Mouse (Mus musculus): ENCODE data around the gene Ccdc73.
"Not testable (repeated sequence)": the region's sequence is repeated elsewhere in the genome, so short reads cannot be mapped to it uniquely, and the experiment has no call there.

Ccdc73 gene

GRCm38 (mm10) chr2:104867282-104867855, at the start of gene Ccdc73:
Gene Ccdc73, plus strand, starts transcription at chr2:104867805.
- no peak for DNase-seq (ENCODE audit: low spot score in 2 of 2)

- not testable (repeated sequence) for DNase-seq (ENCODE audit: low spot score in 2 of 2)
Measured at GRCm38 (mm10) chr2:104818763-104819162, 48.8 kb upstream of the Ccdc73 start.

DNA sequence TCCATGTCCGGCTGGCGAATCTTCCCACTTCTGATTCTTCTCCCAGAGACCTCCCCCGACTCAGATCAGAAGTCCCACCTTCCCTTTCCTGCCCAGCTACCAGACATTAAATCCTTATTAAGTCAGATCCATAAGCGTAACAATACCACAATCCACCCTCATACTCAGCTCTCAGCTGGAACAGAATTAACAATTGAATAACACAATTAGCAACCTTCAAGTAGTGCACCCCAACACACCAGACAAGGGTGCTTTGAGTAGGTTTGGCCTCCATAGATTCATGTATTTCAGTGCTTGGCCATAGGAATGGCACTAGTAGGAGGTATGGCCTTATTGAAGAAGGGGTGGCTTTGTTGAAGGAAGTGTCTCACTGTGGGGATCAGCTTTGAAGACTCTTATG, 41.4 kb upstream of the Ccdc73 start:
- DNase-seq (ENCODE audit: low spot score in 2 of 2): no peak

DNA sequence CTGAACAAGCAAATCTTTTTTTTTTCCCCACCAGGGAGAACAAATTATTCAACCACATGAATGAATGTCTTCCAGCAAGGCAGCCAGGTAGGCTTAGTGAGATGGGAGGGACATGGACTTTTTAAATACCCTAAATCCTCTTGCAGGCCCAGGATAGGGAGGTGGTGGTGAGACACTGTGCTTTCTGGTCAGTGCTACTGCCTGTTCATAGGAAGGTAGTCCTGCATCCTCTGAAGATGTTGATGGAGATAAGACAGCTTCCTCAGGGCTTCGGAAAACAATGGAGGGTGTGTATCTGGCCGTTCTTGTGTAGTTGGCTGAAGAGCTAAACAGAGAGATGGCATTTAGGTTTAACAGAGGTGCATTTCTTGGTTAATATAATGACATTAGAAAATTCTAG, 35.1 kb upstream of the Ccdc73 start:
- DNase-seq (ENCODE audit: low spot score in 2 of 2): no peak

DNA sequence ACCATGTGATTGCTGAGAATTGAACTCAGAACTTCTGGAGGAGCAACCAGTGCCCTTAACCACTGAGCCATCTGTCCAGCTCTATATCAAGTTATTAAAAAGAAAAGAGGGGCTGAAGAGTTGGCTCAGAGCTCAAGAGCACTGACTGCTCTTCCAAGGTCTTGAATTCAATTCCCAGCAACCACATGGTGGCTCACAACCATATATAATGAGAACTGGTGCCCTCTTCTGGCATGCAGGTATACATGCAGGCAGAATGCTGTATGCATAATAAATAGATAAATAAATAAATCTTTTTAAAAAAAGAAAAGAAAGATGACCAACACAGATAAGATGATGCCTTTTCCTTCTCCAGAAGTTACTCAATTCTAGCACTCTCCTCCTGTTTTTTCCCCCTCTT, 26.6 kb upstream of the Ccdc73 start:
- no peak for DNase-seq (ENCODE audit: low spot score in 2 of 2)

- no peak for DNase-seq (ENCODE audit: low spot score in 2 of 2)
Measured at GRCm38 (mm10) chr2:104841736-104842135, 25.9 kb upstream of the Ccdc73 start.

DNA sequence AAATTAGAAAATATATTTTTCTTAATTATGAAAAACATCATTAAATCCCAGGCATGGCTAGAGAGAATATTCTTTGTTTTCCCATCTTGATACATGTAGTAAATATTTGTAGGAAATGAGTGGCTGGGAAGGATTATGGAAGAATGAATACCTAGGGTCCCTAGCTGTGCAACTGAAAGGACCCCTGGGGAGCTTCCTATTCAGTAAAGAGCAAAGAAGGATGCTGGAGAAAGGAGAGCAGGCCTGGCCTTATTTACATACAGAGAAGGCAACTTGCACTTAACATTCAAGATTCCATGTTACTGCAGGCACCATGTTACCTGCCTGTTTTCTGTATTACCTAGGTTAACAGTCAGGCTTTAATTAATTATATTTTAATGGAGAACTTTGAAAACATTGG, 25.0 kb upstream of the Ccdc73 start:
- no peak for DNase-seq (ENCODE audit: low spot score in 2 of 2)

GRCm38 (mm10) chr2:104846638-104847414, 20.8 kb upstream of the Ccdc73 start:
- DNase-seq (ENCODE audit: low spot score in 2 of 2): no peak

DNA sequence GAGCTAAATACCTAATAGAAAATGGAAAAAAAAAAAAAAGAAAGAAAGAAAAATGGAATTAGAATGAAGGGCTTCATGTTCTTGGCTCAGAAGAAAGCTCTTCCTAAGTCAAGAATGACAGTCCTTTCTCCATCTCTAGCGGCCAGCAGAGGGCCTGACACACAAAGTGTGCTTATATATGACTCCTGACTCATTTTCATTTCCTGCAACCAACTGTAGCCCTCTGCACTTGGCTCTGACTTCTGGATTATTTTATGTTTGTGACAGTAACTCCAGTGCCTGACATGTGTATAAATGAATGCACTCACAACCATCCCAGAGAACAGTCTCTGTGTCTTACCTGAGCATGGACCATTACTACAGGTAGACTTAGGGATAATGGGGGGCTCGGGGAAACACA, 20.0 kb upstream of the Ccdc73 start:
- DNase-seq (ENCODE audit: low spot score in 2 of 2): no peak

- DNase-seq (ENCODE audit: low spot score in 2 of 2): peak; percentile 16 to 33
Measured at GRCm38 (mm10) chr2:104848235-104849161, 19.1 kb upstream of the Ccdc73 start.

GRCm38 (mm10) chr2:104849276-104849990, 18.2 kb upstream of the Ccdc73 start, which contains the start of gene Prrg4:
Gene Prrg4, minus strand, starts transcription at chr2:104849876.
- peak; percentile 62 to 78 for DNase-seq (ENCODE audit: low spot score in 2 of 2)

- DNase-seq (ENCODE audit: low spot score in 2 of 2): no peak
Measured at GRCm38 (mm10) chr2:104849991-104850359, 17.6 kb upstream of the Ccdc73 start.

GRCm38 (mm10) chr2:104851686-104852085, 15.9 kb upstream of the Ccdc73 start:
- no peak for DNase-seq (ENCODE audit: low spot score in 2 of 2)

DNA sequence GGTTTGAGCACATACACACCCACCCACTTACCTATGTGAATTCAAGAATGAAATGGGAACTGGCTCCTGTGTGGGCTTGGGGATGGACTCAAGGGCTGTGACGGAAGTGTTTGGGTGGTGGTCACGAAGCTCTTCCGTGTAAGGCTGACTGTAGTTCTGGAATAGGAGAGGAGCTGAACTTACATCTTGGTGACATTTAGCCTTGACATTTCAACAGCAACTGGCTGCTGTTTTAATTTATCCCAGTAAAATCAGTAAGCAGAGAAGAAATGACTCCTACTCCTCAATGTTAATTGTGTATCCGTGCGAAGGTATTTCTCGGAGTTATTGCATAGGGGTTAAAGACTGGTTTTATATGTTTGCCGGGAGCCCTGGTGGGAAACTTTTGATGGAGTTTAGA, 15.1 kb upstream of the Ccdc73 start:
- no peak for DNase-seq (ENCODE audit: low spot score in 2 of 2)

GRCm38 (mm10) chr2:104854836-104855235, 12.8 kb upstream of the Ccdc73 start:
- no peak for DNase-seq (ENCODE audit: low spot score in 2 of 2)

DNA sequence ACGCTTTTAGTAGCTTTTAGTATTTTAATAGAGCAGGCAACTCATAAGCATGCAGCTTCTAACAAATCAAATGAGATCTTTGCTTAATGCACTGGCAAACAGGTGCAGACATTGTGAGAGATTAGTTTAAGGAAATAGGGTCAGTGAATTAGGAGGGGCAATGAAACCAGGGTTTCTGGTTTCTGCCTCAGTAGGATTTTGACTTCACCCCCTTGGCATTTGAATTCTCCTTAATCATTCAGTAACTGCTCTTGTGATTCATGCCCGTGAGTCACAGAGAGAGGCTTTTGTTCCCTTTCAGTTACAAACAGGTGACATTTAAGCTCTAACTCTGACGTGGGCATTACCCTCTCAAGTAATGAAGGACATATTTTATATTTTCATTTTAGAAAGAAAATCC, 11.9 kb upstream of the Ccdc73 start:
- DNase-seq (ENCODE audit: low spot score in 2 of 2): no peak

GRCm38 (mm10) chr2:104856218-104856617, 11.4 kb upstream of the Ccdc73 start:
- DNase-seq (ENCODE audit: low spot score in 2 of 2): no peak

DNA sequence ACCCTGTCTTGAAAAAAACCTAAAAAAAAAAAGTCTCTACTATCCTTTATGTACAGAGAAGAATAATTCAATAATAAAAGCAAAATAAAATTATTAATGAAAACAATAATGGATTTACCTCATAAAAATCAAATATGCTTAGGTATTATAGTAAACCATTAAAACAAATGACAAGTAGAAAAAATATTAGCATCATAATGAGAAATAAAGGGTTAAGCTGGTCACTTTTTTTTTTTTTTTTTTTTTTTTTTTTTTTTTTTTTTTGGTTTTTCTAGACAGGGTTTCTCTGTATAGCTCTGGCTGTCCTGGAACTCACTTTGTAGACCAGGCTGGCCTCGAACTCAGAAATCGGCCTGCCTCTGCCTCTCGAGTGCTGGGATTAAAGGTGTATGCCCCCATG, 9.5 kb upstream of the Ccdc73 start:
- DNase-seq (ENCODE audit: low spot score in 2 of 2): not testable (repeated sequence)

GRCm38 (mm10) chr2:104859060-104859459, 8.5 kb upstream of the Ccdc73 start:
- DNase-seq (ENCODE audit: low spot score in 2 of 2): no peak

- DNase-seq (ENCODE audit: low spot score in 2 of 2): no peak
Measured at GRCm38 (mm10) chr2:104860426-104860825, 7.2 kb upstream of the Ccdc73 start.

- no peak for DNase-seq (ENCODE audit: low spot score in 2 of 2)
Measured at GRCm38 (mm10) chr2:104864176-104864860, 3.3 kb upstream of the Ccdc73 start.
